Comparison of ENCODE assay signal across 21 mouse cellular contexts in the genomic region with DNA sequence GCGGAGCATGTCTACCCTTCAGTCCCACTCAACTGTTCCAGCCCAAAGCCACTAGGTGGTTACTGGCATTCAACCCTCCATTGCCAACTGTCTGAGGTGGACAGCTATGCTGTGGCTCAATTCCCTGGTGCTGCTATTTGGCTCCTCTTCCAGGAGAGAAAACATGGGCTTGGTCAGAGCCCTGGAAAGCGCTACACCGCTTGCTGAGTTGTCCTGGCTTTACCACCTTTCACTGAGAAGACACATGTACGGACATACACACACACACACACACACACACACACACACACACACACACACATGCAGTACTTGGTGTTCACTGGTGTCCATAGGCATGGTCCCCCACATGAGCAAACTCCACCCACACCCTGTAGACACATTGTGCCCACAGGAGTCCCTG. TPM values are rescaled to one million over a fixed set of nuclear protein-coding genes. Genes with fewer than 3 reads are reported as not detected.
DNase-seq lines count a peak whose midpoint lies in the region; ATAC-seq and TF ChIP-seq lines count a peak whose summit lies in the region.
"Had no signal": no experiment of that assay in that cellular context is flagged by ENCODE, and none has a peak within 500 bp of the region (broad histone marks: within the 10 kb centered on the region; RNA-seq: fewer than 3 reads in every experiment).

No protein-coding gene starts in this region.

- peak; percentile 46 to 57 for DNase-seq in cerebellum, adult 18-20 months
- DNase-seq in cerebellum, adult 8-10 months: no peak
- no peak for DNase-seq in forebrain, postnatal 0 days
- peak; percentile 64 to 79 for DNase-seq in cerebellum, postnatal 10 days
- peak; percentile 32 to 40 for DNase-seq in cerebellum, postnatal 36 days
- DNase-seq in layer of hippocampus, postnatal 10 days (ENCODE audit: low spot score in 2 of 2): no peak
- no peak for DNase-seq in urinary bladder, adult 18-20 months (ENCODE audit: low spot score in 2 of 2)
- DNase-seq: adrenal gland, postnatal 25 days; gastrocnemius, postnatal 14 days; heart, adult 2 months had no signal

- H3K36me3 ChIP-seq in forebrain, embryonic 12.5 days (replicated peaks): peaks cover 5% of the 10 kb centered on the region; the same call in 1 of the 2 replicates
- H3K36me3 ChIP-seq in forebrain, postnatal 0 days (ENCODE audit: insufficient read depth): 0 out of 2 replicates have a peak, but pooled peaks cover 4% of the 10 kb centered on the region
- H3K36me3 ChIP-seq: heart, embryonic 15.5 days had no signal

- 58% methylated on average over 4 of the region's 4 CpGs for WGBS in forebrain, embryonic 12.5 days
- 69% methylated on average over 4 of the region's 4 CpGs for WGBS in forebrain, postnatal 0 days

- TF ChIP-seq CTCF in forebrain, postnatal 0 days (IDR thresholded peaks at IDR 0.05; ENCODE audit: low read depth): no peak

- H3K9me3 ChIP-seq in forebrain, embryonic 12.5 days: no peaks in the 10 kb centered on the region
- no peaks in the 10 kb centered on the region for H3K9me3 ChIP-seq in forebrain, postnatal 0 days (ENCODE audit: low read length)
- H3K9me3 ChIP-seq: embryonic facial prominence, embryonic 12.5 days; heart, embryonic 15.5 days; hindbrain, embryonic 10.5 days; intestine, embryonic 15.5 days; kidney, embryonic 15.5 days had no signal

- H3K27ac ChIP-seq in forebrain, embryonic 12.5 days: peak overlapping the region; percentile 51; the same call in 1 of the 2 replicates
- no peak overlapping the region for H3K27ac ChIP-seq in forebrain, postnatal 0 days (ENCODE audit: low read depth, low read length)
- H3K27ac ChIP-seq: heart, adult 2 months; heart, embryonic 15.5 days; hindbrain, embryonic 14.5 days; intestine, embryonic 15.5 days; kidney, embryonic 15.5 days had no signal

- H3K4me3 ChIP-seq in forebrain, embryonic 12.5 days (replicated peaks): no peak overlapping the region
- no peak overlapping the region for H3K4me3 ChIP-seq in forebrain, postnatal 0 days (ENCODE audit: low read depth, low read length)
- H3K4me3 ChIP-seq: embryonic facial prominence, embryonic 12.5 days; heart, adult 2 months; heart, embryonic 15.5 days; hindbrain, embryonic 10.5 days; intestine, embryonic 15.5 days; kidney, embryonic 15.5 days had no signal

- no peak for ATAC-seq in forebrain, embryonic 12.5 days (ENCODE audit: low FRiP score)
- ATAC-seq in forebrain, postnatal 0 days: no peak
- ATAC-seq: activated CD4-positive, CD25-positive, alpha-beta regulatory T cell, adult 4 months; intestine, embryonic 15.5 days; Patski had no signal

- H3K9ac ChIP-seq in forebrain, embryonic 12.5 days: no peak overlapping the region
- no peak overlapping the region for H3K9ac ChIP-seq in forebrain, postnatal 0 days
- H3K9ac ChIP-seq: embryonic facial prominence, embryonic 12.5 days; heart, embryonic 15.5 days; hindbrain, embryonic 14.5 days; intestine, embryonic 15.5 days; kidney, embryonic 15.5 days had no signal

- H3K4me1 ChIP-seq in forebrain, embryonic 12.5 days: peaks cover 21% of the 10 kb centered on the region
- H3K4me1 ChIP-seq in forebrain, postnatal 0 days (ENCODE audit: insufficient read depth): no peaks in the 10 kb centered on the region
- H3K4me1 ChIP-seq: intestine, embryonic 15.5 days; kidney, embryonic 15.5 days had no signal

- peaks cover 90% of the 10 kb centered on the region for H3K27me3 ChIP-seq in forebrain, embryonic 12.5 days
- peaks cover 3% of the 10 kb centered on the region; the same call in 1 of the 2 replicates for H3K27me3 ChIP-seq in forebrain, postnatal 0 days (ENCODE audit: insufficient read depth, low read length)
- H3K27me3 ChIP-seq: CH12.LX; embryonic facial prominence, embryonic 12.5 days; heart, embryonic 15.5 days; intestine, embryonic 15.5 days; kidney, embryonic 15.5 days; Patski had no signal

- no peak overlapping the region for H3K4me2 ChIP-seq in forebrain, embryonic 12.5 days
- H3K4me2 ChIP-seq in forebrain, postnatal 0 days (ENCODE audit: low read depth): no peak overlapping the region
- H3K4me2 ChIP-seq: embryonic facial prominence, embryonic 12.5 days; heart, embryonic 11.5 days; heart, embryonic 15.5 days; hindbrain, embryonic 14.5 days; intestine, embryonic 15.5 days; kidney, embryonic 15.5 days had no signal

RNA-seq across cellular contexts. Expression of a gene that starts 46.3 kb away (rescaled TPM):
- polyA plus RNA-seq in forebrain, embryonic 12.5 days (2016; fragmentation: Nextera tagmentation; extraction: Ambion mirVana): 45.5 and 47.1 TPM in 2 replicates
- total RNA-seq in forebrain, postnatal 0 days (2014; rRNA removed): 20.7 and 26.4 TPM in 2 replicates
- polyA plus RNA-seq in forebrain, postnatal 0 days (2015; fragmentation: Nextera tagmentation; extraction: Ambion mirVana): 61.4 and 69.6 TPM in 2 replicates
- 10 to 100 TPM; 55.6 to 56.4 TPM for total RNA-seq in layer of hippocampus, postnatal 10 days (2021)

RNA-seq across cellular contexts. Expression of a gene that starts 46.4 kb away (rescaled TPM):
- polyA plus RNA-seq in forebrain, embryonic 12.5 days (2016; fragmentation: Nextera tagmentation; extraction: Ambion mirVana): 18.1 and 18.2 TPM in 2 replicates
- total RNA-seq in forebrain, postnatal 0 days (2014; rRNA removed): 10.9 and 11.8 TPM in 2 replicates
- 9.1 and 10.8 TPM in 2 replicates for polyA plus RNA-seq in forebrain, postnatal 0 days (2015; fragmentation: Nextera tagmentation; extraction: Ambion mirVana)
- total RNA-seq in layer of hippocampus, postnatal 10 days (2021): 1 to 10 TPM; 6.9 to 8.8 TPM

RNA-seq across cellular contexts. Expression of a gene that starts 53.4 kb away (rescaled TPM):
- 4.6 and 4.7 TPM in 2 replicates for polyA plus RNA-seq in forebrain, embryonic 12.5 days (2016; fragmentation: Nextera tagmentation; extraction: Ambion mirVana)
- 31.8 and 34.2 TPM in 2 replicates for total RNA-seq in forebrain, postnatal 0 days (2014; rRNA removed)
- 5.0 and 6.4 TPM in 2 replicates for polyA plus RNA-seq in forebrain, postnatal 0 days (2015; fragmentation: Nextera tagmentation; extraction: Ambion mirVana)
- total RNA-seq in layer of hippocampus, postnatal 10 days (2021): 10 to 100 TPM; 29.7 to 30.3 TPM

Comparison
In these comparisons a context has a peak if more than half of its experiments do, and no peak if none do; other contexts are left out.
1. DNase-seq: peak in cerebellum, adult 18-20 months (2 of 2), cerebellum, postnatal 10 days (2 of 2) and cerebellum, postnatal 36 days (2 of 2); none in cerebellum, adult 8-10 months (single experiment), forebrain, postnatal 0 days (single experiment), layer of hippocampus, postnatal 10 days (0 of 2) and urinary bladder, adult 18-20 months (0 of 2).